Mouse (Mus musculus) fat pad, adult 2 months (tissue): Measurements from ENCODE around the gene Lsm7.
"Not testable (repeated sequence)": the region's sequence is repeated elsewhere in the genome, so short reads cannot be mapped to it uniquely, and the experiment has no call there.

Experiments
- DNase-seq: peaks from one replicate; pipeline ENCODE4 v3.0.0-alpha.2; 2011; ENCODE audit warnings: low read depth, low spot score; ENCODE audit errors: extremely low read depth

Gene Lsm7

DNA sequence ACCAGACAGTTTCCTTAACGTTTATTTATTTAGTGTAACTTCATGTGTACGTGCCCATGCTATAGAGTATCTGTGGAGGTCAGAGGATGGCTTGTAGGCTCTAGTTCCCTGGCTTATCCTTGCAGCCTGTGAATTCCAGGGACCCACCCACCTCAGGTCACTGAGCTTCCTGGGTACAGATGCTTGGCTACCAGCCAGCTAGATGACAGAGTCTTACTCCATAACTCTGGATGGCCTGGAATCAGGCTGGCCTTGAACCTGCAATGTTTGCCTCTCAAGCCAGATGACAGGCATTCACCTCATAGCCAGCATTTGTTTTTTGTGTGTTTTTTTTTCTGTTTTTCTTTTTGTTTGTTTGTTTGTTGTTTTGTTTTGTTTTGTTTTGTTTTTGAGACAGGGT, 37.8 kb downstream of the Lsm7 start:
- DNase-seq = no peak

DNA sequence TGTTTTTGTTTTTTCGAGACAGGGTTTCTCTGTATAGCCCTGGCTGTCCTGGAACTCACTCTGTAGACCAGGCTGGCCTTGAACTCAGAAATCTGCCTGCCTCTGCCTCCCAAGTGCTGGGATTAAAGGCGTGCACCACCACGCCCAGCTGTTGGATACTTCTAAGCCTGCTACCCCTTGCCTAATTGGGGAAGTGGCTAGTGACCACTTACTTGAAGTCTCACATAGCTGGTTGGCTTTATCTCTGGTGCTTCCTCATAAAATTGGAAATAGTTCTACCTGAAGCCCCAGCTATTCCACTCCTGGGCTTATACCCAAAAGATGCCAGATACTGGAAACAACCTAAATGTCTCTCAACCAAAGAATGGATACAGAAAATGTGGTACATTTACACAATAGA, 38.7 kb downstream of the Lsm7 start:
- DNase-seq = not testable (repeated sequence)

DNA sequence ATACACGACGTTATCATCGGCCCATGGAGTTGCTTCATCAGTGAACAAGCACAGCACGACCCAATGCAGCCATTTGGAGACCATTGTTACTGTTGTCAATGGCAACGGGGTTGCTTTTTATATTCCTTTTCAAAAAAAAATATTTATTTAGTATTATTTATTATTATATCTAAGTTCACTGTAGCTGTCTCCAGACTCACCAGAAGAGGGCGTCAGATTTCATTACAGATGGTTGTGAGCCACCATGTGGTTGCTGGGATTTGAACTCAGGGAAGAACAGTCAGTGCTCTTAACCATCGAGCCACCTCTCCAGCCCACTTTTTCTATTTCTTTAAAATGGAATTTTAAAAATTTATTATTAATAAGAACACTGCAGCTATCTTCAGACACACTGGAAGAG, 40.2 kb downstream of the Lsm7 start:
- no peak for DNase-seq

DNA sequence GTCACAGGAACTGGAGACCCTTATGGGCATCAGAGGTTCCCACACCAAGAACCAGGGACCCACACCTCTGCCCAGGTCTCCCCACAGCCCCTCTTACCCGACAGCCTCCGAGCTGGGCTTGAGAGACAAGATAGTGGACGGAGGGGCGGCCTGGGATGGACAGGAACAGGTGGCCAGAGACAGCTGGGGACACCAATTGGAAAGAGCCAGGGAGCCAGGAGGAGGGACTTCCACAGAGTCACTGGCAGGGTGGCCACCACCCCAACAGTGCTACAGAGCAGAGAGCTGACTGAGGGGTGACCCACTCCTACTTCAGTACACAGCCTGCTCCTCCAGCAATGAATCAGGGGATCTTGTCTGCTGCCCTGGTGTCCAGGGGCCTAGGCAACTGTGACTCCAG, 41.6 kb downstream of the Lsm7 start, which contains the start of gene Jsrp1:
Jsrp1 (minus strand) TSS at position 133 of the 400 bp plus-strand sequence.
- DNase-seq = no peak

DNA sequence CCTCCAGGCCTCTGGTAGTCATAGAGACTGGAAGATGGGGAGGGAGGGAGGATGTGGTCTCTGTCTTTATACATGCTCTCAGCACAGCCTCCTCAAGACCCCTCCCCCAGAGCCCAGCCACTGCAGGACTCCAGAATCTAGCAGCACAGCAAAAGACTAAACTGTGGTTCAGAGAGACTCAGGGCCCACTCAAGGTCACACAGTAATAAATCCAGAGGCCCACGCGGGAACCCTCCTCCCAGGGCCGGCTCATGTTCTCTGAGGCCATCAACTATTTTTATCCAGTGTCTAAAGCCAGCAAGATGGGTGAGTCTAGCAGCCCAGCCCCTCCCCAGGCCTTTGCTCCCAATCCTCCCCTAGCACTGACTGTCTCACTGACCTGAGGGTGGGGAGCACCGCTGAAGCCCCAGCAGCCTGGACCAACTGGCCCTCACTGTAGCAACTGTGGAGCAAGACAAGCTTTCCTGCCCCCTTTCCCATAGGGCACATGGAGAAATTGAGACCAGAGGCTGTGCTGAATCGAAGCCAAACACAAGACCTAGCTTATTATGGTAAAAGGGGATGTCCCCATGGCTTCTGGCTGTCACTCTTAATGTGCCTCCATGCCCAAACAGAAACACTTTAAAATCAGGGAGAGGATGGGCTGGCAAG, 42.5 kb downstream of the Lsm7 start:
- DNase-seq = no peak

DNA sequence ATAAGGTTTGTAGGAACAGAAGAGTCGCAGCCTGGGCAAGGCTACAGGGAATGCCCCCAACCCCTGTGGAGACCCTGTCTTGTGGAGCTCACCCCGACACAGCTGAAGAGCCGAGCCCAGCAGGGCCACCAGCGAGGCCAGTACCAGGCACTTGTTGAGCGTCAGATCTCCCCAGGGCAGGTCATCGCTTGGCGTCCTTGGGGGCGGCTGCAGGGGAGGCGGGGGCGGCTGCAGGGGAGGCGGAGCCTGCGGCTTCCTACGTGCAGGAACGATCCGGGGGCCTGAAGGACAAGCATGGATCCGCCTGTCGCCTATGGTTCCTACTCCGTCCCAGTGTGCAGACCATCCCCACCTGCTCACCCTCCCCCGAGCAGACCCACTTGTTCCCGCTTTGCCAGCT, 44.9 kb downstream of the Lsm7 start:
- no peak for DNase-seq

DNA sequence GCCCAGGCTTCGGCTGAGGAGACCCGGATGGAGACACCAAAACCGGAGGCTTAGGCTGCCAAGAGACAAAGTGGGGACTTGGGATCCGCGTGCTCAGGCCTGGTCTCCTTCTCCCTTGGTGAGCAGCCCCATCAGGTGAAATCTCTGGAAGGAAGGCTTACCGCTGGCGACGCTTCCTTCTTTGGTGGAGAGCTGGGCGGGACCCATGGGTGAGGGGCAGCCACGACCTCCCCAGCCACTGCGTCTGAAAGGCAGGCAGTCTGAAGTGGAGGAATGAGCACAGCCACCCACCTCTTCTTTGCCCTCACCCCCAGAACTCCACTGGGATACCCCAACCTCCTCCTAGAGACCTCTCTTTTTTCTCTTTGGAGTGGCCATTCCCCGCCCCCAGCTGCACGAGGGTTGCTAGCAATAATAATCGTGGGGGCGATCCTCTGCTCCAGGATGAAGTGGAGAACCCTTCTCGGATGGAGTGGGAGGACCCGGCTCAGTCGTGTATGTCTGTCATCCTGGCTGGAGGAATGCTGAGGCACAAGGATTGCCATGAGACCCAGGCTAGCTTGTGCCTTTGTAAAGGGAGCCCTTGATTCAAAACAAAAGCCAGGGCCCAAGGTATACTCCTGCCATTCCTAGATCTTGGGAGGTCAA, 45.9 kb downstream of the Lsm7 start:
- no peak for DNase-seq

DNA sequence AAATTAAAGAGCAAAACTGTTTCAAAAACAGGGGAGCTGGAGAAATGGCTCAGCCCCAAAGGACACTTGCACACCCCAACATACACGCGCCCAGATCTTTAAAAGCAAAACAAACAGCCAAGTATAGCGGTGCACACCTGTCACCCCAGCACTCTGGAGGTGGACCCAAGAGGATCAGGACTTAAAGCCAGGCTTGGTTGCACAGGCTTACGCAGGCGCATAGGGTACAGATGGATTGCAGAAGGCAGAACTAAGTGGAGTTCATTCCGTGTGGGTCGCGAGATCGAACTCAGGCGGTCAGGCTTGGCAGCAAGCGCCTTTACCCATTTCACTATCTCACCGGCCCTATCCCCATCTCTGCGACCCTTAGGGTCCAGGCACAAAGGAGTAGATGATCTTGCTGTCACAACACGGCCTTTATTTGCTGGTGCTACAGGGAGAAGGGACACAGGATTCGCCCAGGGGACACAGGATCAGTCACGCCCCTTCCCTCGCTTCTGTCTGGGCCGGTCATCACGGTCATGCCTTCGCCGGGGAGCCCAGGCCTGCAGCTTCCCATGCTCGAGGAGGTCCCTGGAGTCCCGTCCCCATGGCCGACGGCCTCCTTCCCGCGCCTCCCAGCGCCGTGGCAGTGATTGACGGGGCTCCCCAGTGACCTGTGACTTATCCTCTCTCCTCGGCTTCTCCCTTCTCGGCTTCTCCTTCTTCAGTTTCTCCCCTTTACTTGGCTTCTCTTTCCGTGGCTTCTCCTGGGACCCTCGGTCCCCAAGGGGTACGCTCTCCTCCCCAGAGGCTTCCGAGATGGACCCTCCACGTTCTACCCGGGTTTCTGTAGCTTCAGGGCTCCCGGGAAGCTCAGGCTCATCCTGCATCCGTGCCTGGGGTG, 46.7 kb downstream of the Lsm7 start:
- no peak for DNase-seq

DNA sequence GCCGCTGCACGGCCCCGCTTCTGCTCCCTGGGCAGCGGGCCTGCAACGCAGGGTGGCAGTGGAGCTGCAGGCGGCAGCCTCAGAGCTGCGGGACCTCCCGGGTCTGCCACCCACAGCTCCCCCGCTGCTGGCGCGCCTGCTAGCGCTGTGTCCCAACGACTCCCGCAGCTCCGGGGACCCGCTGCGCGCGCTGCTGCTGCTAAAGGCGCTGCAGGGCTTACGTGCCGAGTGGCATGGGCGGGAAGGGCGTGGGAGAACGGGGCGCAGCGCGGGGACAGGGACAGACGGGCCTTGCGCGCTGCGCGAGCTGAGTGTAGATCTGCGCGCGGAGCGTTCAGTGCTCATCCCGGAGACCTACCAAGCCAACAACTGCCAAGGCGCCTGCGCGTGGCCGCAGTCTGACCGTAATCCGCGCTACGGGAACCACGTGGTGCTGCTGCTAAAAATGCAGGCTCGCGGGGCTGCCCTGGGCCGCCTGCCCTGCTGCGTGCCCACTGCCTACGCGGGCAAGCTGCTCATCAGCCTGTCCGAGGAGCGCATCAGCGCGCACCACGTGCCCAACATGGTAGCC, 47.9 kb downstream of the Lsm7 start:
- no peak for DNase-seq

DNA sequence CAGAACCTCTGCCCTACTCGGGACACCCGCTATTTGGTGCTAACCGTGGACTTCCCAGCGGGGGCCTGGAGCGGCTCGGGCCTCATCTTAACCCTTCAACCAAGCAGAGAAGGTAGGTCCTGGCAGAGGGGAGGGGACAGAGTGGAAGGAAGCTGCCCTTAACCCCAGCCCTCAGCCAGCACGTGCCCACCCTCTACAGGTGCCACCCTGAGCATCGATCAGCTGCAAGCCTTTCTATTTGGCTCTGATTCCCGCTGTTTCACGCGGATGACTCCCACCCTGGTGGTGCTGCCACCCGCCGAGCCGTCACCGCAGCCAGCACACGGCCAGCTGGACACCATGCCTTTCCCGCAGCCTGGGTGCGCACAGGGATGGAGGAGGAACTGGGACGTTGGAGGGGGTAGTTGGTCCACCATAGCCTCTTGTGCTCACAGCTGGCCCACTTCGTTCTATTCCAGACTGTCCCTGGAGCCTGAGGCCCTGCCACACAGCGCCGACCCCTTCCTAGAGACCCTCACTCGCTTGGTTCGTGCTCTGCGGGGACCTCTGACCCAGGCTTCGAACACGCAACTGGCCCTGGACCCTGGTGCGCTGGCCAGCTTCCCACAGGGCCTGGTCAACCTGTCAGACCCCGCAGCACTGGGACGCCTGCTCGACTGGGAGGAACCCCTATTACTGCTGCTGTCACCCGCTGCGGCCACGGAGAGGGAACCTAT, 48.5 kb downstream of the Lsm7 start:
- DNase-seq = no peak

DNA sequence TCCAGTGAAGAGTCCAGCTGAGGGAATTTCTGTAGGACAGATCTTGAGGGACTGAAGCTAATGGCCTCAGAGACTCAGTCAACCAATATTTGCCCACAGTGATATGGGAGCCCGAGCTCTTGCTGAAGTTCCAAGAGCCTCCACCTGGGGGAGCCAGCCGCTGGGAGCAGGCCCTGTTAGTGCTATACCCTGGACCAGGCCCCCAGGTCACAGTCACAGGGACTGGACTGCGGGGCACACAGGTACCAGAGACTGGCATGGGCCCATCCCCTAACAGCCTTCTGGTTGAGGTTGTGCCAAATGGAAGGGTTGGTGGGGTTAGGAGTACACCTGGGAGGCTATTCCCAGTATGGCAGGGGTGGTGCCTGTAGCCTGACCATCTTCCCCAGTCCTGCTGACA, 49.1 kb downstream of the Lsm7 start:
- no peak for DNase-seq

DNA sequence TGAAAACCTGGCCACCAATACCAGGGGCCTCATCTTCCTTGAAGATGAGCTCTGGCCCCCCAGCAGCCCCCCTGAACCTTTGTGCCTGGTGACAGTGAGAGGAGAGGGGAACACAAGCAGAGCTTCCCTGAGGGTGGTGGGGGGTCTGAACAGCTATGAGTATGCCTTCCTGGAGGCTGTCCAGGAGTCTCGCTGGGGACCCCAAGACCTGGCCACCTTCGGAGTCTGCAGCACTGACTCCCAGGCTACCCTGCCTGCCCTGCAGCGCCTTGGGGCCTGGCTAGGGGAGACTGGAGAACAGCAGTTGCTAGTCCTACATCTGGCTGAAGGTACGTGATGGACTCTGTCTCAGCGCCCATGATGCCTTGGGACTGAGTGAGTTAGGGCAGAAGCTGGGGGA, 49.7 kb downstream of the Lsm7 start:
- no peak for DNase-seq

DNA sequence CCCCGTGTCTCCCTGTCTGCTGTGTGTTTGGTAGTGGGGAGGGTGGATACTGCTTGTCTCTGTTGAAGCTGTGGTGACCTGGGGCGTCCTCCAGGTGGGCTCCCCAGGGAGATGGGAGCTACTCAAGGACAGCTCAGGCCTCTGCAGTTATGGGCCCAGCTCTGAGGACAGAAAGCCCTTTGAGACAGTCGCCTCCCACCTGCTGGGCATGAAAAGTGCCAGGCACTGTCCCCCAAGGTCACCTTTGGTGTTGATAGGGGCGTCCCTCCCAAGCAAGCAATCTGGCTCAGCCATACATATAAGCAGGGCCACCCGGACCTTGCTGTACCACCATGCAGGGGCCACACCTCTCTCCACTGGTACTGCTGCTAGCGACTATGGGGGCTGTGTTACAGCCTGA, 50.1 kb downstream of the Lsm7 start, which contains the start of gene Amh:
Amh (plus strand) TSS at position 328 of the 400 bp plus-strand sequence.
- no peak for DNase-seq

DNA sequence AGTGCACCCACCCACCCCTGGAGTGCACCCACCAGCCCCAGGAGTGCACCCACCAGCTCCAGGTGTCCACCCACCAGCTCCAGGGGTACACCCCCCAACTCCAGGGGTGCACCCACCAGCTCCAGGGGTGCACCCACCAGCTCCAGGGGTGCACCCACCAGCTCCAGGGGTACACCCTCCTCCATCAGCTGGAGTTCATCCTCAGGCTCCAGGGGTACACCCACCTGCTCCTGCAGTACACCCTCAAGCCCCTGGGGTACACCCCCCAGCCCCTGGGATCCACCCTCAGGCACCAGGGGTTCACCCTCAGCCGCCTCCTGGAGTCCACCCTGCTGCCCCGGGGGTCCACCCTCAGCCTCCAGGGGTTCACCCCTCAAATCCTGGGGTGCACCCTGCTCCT, 50.7 kb downstream of the Lsm7 start:
- no peak for DNase-seq

DNA sequence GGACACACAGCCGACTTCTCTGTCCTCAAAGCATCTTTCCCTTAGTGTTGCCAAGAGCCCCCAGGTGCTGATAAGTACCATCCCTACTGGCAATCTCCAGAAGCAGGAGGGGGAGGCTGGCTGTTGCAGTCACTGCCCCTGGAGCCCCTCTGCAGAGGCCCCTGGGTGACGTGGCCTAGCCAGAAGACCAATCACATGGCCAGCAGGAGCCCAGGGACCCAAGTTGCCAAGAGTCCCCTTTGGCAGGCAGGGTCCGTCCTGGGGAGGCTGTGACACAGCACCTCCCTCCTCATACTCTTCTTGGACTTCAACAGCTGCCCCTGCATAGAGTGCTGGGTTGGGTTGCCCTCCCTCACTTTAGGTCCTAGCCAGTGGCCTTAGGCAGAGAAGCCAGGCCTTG, 52.0 kb downstream of the Lsm7 start:
- no peak for DNase-seq
